Mouse (Mus musculus): ENCODE data around the gene Itfg1.
A peak's percentile ranks its signal among the peaks of the same experiment; 100 is the strongest.

Itfg1 gene

DNA sequence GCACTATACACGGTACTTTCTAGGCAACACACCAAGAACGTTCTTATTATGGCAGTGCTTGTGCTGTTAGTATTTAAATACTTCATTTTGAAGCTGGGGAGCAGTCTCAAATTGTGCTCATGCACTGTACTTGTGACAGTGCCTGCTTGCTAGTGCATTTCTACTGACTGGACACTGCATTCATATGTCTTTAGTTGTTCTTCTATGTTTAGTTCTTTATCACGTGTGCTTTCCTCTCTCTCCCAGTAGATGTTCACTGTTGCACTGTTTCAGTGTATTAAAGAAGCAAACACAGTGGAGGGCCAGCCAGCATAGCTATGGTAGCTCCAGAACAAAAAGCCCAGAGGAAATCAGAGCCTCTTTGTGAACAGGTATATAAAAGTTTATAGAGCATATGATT is 110.2 kb downstream of the Itfg1 start:
- DNase-seq (ENCODE audit: low spot score) = no peak

DNA sequence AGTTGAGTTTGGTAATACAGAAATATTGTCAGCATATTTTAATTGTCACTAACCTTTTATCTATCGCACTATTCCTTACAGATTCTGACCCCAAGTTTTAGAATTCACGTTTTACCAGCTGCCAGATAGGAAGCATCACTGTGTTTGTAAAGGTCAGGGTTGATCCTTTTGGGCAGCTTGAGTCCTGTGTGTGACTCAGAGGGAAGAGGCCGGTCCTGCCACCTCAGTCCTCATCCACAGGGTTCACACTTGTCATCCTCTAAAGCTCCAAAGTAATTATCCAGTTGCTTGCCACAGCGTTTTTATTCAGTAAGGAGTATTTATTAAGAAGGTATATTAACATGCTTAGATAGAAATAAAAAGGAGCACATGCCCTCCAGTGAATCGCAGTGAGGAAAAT is 123.5 kb downstream of the Itfg1 start:
- DNase-seq (ENCODE audit: low spot score) = no peak

DNA sequence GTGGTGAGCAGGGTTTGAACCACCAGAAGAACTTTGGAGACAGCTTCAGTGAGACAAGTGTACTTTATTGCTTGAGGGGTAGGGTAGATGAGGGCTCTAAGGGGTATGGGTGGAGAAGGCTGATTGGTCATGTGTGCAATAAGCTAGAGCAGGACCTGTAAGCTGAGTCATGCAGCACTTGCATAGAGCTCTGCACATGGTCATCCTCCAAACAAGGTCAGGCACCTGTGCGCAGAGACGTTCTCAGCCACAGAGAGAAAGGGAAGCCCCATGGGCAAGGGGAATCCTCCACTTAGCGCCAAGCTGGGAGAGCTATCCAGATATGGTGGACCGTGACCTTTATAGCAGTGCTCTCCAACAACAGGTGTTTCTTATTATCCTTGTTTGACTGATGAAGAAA is 124.0 kb downstream of the Itfg1 start:
- DNase-seq (ENCODE audit: low spot score) = no peak

DNA sequence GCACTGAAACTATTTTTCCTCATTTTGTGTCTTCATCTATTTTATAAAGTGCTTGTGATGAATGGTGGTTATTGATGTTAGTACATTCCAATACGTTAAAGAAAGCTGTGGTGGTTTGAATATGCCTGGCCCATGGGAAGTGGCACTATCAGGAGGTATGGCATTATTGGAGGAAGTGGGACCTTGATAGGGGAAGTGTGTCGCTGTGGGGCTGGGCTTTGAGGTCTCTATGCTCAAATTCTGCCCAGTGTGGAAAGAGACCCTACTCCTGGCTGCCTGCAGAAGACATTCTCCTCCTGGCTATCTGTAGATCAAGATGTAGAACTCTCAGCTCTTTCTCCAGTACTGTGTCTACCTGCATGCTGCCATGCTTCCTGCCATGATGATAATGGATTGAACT is 133.7 kb downstream of the Itfg1 start:
- no peak for DNase-seq (ENCODE audit: low spot score)

DNA sequence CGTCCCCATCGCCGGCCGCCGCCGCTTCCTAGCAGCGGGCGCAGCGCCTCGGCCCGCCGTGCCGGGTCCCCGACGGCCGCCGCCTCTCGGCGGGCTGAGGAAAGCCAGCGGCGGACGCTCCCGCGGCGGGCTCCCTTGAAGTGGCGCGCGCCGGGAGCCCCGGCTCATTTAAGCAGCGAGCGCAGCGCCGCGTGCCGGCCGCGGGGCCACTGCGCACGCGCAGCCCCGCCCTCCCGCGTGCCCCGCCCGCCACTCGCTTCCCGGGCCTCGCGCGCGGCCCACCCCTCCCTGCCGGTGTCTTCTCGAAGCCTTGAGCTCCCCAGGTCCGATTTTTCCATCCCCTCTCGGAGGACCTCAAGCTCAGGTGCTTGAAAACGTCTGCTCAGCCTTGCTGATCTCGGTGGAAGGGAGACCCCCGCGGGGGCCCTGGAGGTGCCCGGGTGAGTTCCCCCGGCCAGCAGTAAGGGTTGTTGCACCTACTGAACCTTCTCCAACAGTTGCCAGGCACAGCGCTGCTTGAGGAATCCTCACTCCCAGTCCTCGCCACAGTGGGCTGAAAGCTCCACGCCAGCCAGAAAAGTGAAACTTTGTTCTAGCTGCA is 139.9 kb downstream of the Itfg1 start, which contains the start of gene Neto2:
TSS of gene Neto2 (minus strand) at position 174 of the 601 bp plus-strand sequence.
- DNase-seq (ENCODE audit: low spot score) = peak; percentile 82

DNA sequence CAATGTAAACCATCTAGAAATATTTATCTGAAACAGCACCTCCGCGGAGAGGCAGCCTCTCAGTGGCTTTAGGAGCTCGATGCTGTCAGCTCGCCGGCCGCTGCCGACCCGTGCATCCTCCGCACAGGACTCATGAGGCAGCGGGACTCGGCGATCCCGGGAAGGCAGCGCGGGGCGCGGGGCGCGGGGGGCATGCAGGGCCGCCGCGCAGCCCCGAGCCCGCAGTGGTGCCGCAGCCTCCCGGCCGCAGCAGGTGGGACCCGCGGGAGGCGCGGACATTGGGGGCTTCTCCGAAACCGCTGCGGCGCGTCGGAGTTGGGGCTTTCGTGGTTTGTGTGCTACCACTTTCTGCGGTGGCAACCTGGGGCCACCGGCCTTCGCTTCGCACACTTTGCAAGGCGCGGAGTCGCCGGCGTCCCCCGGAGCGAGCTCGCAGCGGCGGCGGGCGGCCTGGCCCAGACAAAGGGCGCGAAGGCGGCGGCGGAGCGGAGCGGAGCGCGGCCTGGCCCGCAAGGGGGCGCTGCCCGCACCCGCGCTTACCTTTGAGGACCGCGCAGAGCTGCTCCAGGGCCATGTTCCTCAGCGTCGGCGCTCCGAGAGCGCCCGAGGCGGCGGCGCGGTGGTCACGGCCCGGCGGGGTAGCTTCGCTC is 140.5 kb downstream of the Itfg1 start:
- DNase-seq (ENCODE audit: low spot score) = peak; percentile 62

DNA sequence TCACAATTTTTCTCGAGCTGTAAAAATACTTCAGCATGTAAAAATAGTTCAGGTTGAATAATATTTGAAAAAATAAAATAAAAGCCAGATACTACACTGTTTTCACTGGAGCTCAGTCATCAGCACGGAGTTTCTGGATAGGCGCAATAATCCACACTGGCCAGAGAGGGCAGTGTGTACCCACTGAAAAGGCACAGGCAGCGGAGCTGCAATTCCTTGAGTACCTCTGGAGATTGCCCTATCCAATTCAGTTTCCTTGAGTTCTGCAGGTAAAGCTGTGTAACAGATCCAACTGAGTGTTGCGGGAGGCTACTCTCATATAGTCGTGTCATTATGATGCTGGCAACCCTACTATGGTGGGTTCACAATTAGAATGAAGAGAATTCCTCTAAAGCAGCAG is 141.7 kb downstream of the Itfg1 start:
- DNase-seq (ENCODE audit: low spot score) = peak; percentile 57
